Mouse (Mus musculus) B cell, adult 2 months (primary cell): ENCODE results near the gene Pitpnc1.
A peak's percentile ranks its signal among the peaks of the same experiment; 100 is the strongest.

Experiments used
- DNase-seq, 2 experiments: peaks; one replicate each; pipeline ENCODE4 v3.0.0; 2022

The Pitpnc1 gene

GRCm38 (mm10) chr11:107401839-107402590 lies 68.5 kb downstream of the Pitpnc1 start:
- no peak for DNase-seq

- DNase-seq: no peak
Observed at GRCm38 (mm10) chr11:107400826-107401225, 69.7 kb downstream of the Pitpnc1 start.

GRCm38 (mm10) chr11:107400005-107400404 lies 70.5 kb downstream of the Pitpnc1 start:
- DNase-seq: no peak

- no peak for DNase-seq
Observed at GRCm38 (mm10) chr11:107397326-107397998, 73.0 kb downstream of the Pitpnc1 start.

GRCm38 (mm10) chr11:107394245-107394644 lies 76.3 kb downstream of the Pitpnc1 start:
- no peak for DNase-seq

GRCm38 (mm10) chr11:107393828-107394165 lies 76.7 kb downstream of the Pitpnc1 start:
- DNase-seq: no peak

- DNase-seq: peak; percentile 54 to 63
Observed at GRCm38 (mm10) chr11:107393154-107393827, 77.2 kb downstream of the Pitpnc1 start.

- no peak for DNase-seq
Observed at GRCm38 (mm10) chr11:107390540-107390939, 80.0 kb downstream of the Pitpnc1 start.

- no peak for DNase-seq
Observed at GRCm38 (mm10) chr11:107390001-107390400, 80.5 kb downstream of the Pitpnc1 start.

- DNase-seq: no peak
Observed at GRCm38 (mm10) chr11:107386481-107386880, 84.0 kb downstream of the Pitpnc1 start.

- peak; percentile 75 to 78 for DNase-seq
Observed at GRCm38 (mm10) chr11:107385306-107385705, 85.2 kb downstream of the Pitpnc1 start.

GRCm38 (mm10) chr11:107383985-107384384 lies 86.5 kb downstream of the Pitpnc1 start:
- no peak for DNase-seq

- DNase-seq: no peak
Observed at GRCm38 (mm10) chr11:107379965-107380364, 90.5 kb downstream of the Pitpnc1 start.

GRCm38 (mm10) chr11:107379089-107379845 lies 91.2 kb downstream of the Pitpnc1 start:
- DNase-seq: no peak

GRCm38 (mm10) chr11:107377326-107377725 lies 93.2 kb downstream of the Pitpnc1 start:
- DNase-seq: no peak

- DNase-seq: no peak
Observed at GRCm38 (mm10) chr11:107376272-107376671, 94.2 kb downstream of the Pitpnc1 start.

GRCm38 (mm10) chr11:107375816-107376215 lies 94.7 kb downstream of the Pitpnc1 start:
- no peak for DNase-seq

- no peak for DNase-seq
Observed at GRCm38 (mm10) chr11:107373569-107373968, 96.9 kb downstream of the Pitpnc1 start.

- DNase-seq: no peak
Observed at GRCm38 (mm10) chr11:107373154-107373553, 97.3 kb downstream of the Pitpnc1 start.

GRCm38 (mm10) chr11:107372688-107373087 lies 97.8 kb downstream of the Pitpnc1 start:
- no peak for DNase-seq

- no peak for DNase-seq
Observed at GRCm38 (mm10) chr11:107370476-107370875, 100.0 kb downstream of the Pitpnc1 start.

GRCm38 (mm10) chr11:107369661-107370060 lies 100.8 kb downstream of the Pitpnc1 start:
- no peak for DNase-seq
